Mouse (Mus musculus) CD8-positive naive resting alpha-beta T cell, adult 2 months (primary cell): ENCODE measurements around the gene Lin7a.
"Not testable (repeated sequence)": the region's sequence is repeated elsewhere in the genome, so short reads cannot be mapped to it uniquely, and the experiment has no call there.

Source experiments
- DNase-seq, 2 experiments: peaks; one replicate each; pipeline ENCODE4 v3.0.0; 2022; ENCODE audit warnings: low read depth in 2 of 2, low spot score in 2 of 2

Lin7a gene

DNA sequence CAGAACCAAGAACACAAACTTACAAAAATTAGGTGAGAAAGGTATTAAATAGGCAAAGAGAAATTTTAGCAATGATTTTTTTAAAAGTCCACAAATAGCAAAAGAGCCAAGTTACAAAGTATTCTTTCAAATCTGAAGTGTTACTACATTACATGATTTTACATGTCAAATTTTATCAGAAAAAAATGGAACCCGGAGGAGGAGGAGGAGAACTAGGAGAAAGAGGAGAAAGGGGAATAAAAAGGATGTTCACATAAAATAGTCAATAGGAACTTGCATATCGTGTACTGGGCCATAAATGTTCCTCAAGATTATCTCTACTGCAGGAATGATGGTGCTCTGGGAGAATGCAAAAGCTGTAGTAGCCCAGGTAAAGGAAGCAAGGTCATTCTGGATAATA, 34.4 kb upstream of the Lin7a start:
- no peak for DNase-seq

DNA sequence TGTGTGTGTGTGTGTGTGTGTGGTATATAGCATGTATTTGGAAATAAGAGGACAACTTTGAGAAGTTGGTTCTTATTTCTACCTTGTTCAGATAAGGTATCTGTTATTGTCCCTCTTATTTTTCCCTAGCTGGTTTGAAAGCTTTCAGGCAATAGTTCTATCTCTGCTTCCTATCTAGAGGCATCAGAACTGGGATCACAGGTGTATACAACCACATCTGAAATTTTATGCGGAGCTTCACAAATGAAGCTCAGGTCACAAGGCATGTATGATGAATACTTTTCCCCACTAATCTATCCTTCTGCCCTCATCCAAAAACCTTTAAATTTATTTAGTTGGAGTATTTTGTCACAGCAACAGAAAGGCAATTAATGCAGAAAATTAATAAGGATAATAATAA, 33.8 kb upstream of the Lin7a start:
- DNase-seq, result no peak

DNA sequence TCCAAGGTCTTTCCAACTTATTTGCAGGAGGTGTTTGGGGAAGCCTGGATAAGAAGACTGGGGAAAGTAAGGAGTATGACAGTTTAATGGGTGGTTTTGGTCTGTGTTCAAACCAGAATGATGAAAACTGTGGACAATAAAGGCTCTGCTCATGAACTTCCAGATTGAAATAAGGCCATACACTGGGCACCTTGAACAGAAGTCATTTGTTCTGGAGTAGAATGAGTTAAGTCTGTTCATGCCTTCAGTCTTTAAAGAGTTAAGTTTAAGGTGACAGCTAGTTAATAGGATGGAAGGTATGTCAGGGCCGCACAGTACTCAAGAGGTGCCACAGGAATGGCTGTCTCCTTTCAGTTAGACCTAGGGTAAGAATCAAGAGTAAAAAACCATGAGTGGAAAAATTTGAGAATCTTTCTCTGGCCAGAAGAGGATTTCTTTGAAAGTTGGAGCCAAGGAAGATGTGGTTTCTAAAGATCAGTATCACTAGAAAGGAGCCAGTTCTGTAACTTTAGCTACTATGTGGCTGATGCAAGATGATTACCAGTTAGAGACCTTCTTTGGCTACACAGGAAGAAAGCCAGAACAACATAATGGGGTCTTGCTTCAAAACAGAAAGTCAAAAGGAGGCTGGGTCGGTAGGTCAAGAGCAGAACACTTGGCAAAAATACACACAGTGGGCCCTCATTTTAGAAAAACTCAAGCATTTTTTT, 33.2 kb upstream of the Lin7a start:
- no peak for DNase-seq

DNA sequence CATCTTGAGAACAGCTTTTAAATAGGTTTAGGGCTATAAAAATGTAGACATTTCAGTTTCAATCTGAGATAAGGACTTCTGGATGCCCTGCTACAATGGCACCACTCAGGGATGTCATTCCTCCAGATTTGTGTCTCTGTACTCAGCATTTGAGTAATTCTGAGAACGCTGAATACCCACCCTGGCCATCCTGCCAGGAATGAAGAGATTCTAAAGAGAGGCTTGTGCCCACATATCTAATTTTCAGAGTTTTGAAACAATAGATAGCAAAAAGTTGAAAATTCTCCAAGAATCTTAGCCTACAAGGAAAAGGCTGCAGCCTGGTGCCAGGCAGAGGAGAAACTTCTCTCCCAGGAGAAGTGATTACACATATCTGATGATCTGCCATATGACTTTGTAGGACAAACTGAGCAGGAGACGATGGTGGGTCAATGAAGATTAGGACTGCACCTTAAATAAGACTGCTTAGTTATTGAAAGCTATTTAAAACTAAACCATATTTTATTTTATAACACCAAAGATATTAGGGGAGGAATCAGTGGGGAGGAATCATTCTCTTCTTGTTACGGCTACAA, 32.5 kb upstream of the Lin7a start:
- no peak for DNase-seq

DNA sequence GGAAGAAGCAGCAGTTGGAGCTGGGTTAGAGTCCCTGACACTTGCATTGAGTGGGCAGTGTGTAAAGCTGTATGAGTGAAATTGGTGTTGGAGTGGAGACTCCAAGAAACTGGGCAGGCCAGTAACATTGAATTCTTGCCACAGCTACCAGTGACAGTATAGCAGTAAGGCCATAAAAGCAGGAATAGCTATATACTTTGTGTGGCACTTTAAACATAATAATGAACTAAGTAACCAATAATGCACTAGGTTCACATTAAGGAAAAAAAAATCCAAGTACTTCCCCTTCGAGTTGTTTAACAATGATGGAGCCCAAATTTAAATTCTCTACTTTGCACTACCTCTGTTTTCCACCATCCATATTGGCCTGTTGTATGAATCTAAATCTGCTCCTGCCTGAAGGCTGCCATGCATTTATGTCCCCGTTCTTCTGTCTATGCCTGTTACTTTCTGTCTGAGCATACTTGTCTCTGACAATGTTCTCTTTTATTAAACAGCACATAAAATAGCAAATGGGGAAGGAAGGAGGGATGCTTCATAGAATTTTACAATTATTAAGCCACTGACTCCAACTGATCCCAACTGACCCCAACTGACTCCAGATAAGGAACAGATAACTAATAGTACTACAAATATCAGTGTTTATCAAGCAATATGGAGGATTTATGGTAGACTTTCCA, 31.7 kb upstream of the Lin7a start:
- DNase-seq, result no peak

DNA sequence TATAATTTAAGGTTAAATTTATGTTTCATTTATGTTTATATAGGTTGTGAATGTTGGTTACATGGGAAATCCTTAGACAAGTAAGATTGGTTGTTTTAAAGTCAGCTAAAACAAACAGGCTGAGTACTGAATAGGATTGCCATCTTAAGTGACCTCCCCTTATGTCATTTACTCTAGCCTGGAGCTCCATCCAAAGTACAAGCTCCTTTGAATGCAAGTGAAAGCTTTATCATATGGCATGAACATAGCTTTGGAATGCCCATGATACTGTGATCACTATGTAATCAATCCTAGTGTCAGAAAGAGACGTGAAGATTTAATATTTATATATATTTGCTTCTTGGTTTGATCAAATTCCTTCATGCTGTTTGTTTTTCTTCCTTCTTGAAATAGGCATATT, 31.0 kb upstream of the Lin7a start:
- no peak for DNase-seq

DNA sequence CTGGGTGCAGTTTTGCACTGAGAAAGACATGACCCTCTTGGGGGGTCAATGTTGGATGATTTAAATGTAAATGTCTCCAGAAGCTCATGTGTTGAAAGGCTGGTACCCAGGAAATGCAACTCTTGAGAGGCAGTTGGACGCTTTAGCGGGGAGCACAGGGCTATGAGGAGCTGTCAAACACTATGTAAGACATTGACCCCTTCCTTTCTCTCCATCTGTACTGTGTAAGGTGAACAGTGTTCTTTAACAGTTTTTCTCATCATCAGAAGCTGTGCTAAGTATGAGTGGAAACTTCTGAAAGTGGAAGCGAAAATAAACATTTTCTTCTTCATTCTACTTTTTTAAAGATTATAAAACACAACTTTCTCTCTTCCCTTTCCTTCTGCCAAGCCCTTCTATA, 30.5 kb upstream of the Lin7a start:
- DNase-seq, result no peak

DNA sequence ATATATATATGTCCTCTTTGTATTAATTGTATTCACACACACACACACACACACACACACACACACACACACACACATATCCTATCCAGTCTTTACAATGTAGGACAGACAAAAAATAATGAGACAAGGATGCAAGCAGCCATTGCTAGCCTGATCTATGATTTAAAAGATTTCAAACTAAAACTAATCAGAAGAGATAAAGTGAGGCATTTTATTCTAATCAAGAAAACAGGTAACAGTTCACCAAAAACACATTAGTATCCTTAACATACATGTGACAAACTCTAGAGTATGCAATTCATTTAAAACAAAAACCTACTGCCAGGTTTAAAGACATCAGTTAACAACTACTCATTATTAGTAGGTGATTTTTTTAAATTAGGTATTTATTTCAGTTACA, 30.1 kb upstream of the Lin7a start:
- DNase-seq, result no peak

DNA sequence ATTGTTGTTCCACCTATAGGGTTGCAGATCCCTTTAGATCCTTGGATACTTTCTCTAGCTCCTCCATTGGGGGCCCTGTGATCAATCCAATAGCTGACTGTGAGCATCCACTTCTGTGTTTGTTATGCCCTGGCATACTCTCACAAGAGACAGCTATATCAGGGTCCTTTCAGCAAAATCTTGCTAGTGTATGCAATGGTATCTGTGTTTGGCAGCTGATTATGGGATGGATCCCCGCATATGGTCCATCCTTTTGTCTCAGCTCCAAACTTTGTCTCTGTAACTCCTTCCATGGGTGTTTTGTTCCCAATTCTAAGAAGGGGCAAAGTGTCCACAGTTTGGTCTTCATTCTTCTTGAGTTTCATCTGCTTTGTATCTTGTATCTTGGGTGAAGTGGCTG, 29.5 kb upstream of the Lin7a start:
- DNase-seq, result not testable (repeated sequence)

DNA sequence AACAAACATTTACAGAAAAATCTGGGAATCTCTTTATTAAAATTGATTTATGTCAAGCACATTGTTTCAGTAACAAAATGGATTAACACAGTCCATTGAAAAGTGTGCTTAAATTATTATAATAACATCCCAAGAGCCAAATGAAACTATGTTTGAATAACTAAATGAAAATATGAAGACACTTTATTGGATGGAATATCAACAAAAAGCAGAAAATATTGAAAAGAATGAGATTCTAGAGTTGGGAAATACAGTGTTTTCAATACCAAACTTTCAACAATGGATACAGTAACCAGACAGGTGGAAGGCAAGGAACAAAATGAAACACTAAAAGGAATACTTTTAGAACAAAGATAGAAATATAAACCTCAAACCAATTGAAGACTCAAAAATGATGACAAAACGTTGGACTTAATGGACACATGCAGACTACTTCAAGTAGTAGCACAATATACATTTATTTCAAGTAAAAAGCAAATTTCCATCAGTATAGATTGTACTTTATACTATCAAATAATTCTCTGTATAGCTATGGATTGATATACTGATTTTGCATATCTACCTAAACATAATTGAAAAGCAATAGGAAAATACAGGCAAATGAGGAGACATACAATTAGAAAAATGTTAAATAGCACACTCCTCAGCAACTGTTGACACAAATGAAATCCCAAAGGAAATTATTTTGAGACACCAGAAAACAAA, 28.6 kb upstream of the Lin7a start:
- no peak for DNase-seq

DNA sequence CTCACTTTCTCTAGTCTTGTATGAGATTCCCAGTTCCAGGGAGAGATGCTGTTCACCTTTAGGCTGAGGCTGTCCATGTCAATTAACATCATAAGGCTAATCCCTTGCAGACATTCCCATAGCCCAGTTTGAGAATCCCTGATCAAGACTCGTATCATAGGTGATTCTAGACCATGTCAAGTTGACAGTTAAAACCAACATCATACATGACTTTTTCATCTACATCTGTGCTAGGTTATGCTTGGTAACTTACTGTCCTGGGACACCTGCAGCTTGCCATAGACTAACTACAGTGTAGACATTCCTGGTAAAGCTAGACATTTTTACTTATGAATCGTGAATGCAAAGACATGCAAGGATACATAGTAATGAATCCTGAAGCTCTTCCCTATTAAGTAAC, 27.3 kb upstream of the Lin7a start:
- DNase-seq, result no peak

DNA sequence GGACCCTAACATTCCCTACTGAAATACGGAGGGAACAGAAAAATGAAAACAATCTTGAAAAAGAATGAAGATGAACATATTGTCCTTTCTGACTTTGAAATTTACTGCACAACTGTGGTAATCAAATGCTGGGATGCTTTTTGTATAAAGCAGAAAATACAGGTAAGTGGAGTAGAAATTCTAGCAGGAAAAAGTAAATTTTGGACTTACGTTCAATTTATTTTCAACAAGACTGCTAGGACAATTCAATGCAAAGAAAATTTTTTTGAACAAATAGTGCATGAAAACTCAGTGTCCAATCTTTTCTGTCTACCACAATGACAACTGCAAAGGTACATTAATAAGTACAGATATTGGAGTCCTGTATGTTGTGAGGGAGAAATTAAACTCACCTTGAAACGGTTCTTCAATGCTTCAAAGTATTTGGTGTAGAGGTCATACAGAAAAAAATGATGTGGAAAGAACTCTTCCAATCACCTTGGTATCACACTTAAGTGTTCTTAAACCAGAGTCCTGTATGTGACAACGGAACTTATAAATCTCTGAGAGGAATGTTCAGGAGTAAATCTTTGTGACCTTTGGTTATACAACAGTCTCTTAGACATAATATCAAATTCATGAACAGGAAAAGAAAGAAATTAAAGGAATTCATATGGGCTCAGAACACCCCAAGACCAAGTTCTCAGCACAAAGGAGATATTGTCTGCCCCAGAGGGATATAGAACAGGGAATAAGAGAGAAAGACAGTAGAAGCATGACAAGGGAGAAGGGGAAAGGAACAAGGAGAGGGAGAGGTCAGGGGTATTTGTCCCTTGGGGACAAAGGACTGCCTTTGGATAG, 26.6 kb upstream of the Lin7a start:
- no peak for DNase-seq

DNA sequence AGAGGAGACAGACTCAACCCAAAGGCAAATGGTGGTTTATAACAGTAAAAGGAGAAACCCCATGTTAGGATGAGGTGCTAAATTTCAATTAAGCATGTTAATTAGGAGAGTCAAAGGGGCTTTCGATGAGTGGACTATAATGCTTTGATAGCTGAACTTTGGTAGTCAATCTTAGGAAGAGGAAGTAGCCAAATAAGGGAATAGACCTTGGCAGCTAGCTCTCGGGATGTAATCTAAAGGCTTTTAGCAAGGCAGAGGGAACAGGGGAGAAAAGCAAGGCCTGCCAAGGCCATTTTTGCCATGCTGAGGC, 26.0 kb upstream of the Lin7a start:
- DNase-seq, result no peak

DNA sequence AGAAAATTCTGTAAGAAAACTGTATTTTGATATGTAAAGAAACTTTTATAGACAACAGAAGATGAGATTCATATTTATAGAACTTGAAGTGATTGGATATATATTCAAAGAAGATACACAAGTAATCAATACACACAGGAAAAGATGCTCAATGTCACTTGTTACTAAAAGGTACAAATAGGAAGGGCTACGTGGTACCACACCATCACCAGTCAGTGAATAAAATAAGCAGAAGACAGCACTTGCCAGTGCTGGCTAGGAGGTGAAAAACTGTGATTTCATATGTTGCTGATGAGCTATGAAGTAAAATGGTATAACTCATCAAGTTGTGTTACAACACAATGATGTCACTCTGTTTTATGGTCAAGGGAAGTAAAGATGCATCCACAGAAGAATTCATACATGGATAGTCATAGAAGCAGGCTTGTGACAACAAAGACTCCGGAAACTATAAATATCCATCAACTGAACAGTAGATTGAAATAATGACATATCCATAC, 25.5 kb upstream of the Lin7a start:
- DNase-seq, result no peak

DNA sequence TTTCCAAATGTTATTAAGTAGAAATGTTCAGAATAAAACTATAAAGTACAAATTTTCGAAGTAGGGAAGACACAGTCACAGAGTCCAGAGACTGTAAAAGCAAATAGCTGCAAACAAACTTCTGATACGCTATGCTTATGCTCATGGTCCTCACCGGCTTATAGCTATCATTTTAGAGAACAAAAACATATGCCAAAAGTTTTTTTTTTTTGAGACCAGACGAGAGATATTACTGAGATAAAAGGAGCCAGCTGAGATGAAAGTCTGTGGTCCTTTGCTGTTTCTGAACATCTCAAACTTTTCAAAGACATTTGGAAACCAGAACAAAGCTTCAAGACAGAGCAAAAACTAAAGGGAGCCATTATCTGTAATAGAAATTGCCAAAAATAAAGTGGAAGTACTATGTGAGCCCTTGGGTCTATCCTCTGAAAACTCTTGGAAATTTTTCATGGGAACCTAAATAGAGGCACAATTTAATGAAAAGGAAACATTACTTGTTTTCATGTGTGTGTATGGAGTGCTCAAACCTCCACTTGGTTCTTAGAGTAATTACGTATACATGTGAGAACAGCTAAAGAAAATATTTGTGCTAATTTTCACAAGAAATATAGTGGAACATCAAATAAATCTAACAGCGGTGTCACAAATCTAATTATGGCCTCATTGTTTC, 24.4 kb upstream of the Lin7a start:
- no peak for DNase-seq

DNA sequence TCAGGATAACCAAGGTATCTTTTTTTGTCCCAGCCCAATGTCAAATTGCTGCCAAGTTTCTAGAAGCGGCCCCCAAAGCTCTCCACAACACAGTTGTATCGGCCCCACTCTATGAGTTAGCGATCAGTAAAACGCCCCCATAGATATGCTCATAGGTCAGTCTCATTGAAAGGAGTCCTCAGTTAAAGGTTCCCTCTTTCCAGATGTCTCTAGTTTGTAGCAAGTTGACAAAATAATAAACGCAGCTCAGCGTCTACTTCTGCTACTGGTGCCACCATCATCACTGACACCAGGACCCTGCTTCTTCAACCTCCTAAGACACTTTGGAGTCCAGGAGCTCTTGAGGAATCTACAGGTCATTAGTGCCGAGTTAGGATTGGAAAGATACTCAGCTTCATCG, 23.0 kb upstream of the Lin7a start:
- no peak for DNase-seq

DNA sequence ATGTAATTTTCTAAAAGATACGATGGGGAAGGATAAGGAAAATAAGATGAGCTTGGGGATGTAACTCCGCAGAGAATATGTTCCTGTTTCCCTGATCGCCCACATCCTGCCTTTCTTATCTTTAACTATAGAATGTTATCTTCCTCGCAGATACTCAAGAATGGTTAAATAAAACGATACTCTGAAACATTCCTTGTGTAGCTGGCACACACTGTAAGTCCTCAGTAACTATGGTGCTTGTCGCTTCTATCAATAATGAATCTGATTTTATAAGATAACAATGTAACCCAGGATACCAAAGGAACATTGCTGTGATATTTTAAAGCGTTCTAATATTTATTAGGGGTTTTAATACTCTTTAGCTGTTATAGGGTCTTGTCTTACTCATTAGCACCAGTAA, 22.4 kb upstream of the Lin7a start:
- DNase-seq, result no peak

DNA sequence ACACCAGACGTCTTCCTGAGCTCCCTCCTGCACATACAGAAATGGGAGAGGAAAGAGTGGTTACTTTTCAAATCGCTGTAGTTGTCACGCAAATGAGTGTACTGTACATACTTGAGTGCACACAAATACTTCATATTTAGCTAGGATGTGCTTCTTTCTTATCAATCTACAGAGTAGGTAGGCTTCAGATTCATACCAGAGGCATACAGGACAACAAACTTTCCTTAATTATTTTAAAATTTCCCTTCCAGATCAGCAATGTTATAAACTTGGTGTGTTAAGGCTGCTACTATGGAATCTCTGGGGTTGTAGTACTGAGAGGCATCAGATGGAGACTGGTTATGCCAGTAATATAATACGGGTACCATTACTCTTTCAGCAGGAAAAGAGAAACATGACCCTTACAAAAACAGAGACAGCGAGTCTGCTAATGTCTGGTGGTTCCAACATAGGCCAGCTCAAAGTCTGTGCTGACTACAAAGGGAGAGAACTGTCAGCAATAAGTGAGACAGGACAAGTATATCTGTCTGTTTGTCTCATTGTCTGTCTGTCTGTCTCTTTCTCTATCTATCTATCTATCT, 21.8 kb upstream of the Lin7a start:
- DNase-seq, result no peak

DNA sequence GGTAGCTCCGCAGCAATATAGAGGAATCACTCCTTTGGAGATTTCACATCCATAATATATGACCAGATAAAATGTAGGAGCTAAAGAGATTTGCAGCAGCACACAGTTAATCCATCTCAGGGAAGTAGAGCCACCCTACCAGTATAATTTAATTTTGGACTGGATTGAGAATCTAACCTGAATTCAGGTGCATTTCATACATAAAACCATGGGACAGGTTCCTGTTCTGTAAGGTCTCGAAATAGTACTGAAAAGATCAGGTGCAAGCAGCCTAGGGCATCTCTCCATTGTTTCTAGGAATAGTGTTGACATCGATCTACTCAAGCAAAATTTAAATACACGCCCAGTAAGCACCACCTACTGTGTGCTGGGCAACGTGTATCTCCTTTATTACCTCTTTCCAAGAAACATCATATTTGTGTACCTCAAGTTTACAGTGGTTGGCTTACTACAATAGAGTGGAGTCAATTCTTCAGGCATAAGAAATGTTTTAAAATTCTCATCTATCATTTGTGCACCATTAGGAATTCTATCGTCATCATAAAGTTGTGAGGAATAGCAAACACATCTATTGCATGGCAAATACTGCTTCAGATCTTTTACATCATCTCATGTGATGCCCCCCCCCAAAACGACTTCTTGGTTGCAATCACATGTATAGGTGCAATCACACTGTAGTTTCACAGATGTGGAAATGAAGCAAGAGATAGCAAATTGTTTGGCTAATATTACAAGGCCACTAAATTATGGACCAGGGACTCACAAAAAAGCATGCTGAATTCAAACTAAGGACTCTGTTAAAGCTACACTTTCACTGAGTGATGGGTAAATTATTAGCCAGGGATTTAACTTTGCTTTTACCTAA, 20.9 kb upstream of the Lin7a start:
- no peak for DNase-seq
